ENCODE assay signal across 11 mouse cellular contexts in genomic region chr11:16258300-16258699, GRCm38 (mm10). TPM values are rescaled to one million over a fixed set of nuclear protein-coding genes. Genes with fewer than 3 reads are reported as not detected.
A peak's percentile ranks its signal among the peaks of the same experiment; 100 is the strongest.
DNase-seq lines count a peak whose midpoint lies in the region; ATAC-seq and TF ChIP-seq lines count a peak whose summit lies in the region.
"Had no signal": no experiment of that assay in that cellular context is flagged by ENCODE, and none has a peak within 500 bp of the region (broad histone marks: within the 10 kb centered on the region; RNA-seq: fewer than 3 reads in every experiment).

No protein-coding gene starts in this region.

- H3K27me3 ChIP-seq in stomach, embryonic 14.5 days (ENCODE audit: control insufficient read depth, insufficient read depth, low read length), result peaks cover 23% of the 10 kb centered on the region
- 0 out of 2 replicates have a peak, but pooled peaks cover 6% of the 10 kb centered on the region for H3K27me3 ChIP-seq in stomach, postnatal 0 days (ENCODE audit: control insufficient read depth, insufficient read depth, low read length)
- no peaks in the 10 kb centered on the region for H3K27me3 ChIP-seq in hindbrain, embryonic 16.5 days (replicated peaks; ENCODE audit: control insufficient read depth, insufficient read depth, low read length)
- H3K27me3 ChIP-seq in kidney, embryonic 15.5 days, result peaks cover 44% of the 10 kb centered on the region

- no peak for TF ChIP-seq CTCF in stomach, postnatal 0 days (IDR thresholded peaks at IDR 0.05; ENCODE audit: low read depth)

- WGBS in stomach, embryonic 14.5 days, result 35% methylated on average over 1 of the region's 1 CpGs
- WGBS in stomach, postnatal 0 days, result 57% methylated on average over 1 of the region's 1 CpGs
- 24% methylated on average over 1 of the region's 1 CpGs for WGBS in hindbrain, embryonic 16.5 days
- WGBS in kidney, embryonic 15.5 days, result 43% methylated on average over 1 of the region's 1 CpGs

- peak overlapping the region; percentile 44; the same call in 1 of the 2 replicates for H3K4me3 ChIP-seq in stomach, embryonic 14.5 days (ENCODE audit: low read depth, low read length)
- H3K4me3 ChIP-seq in stomach, postnatal 0 days (ENCODE audit: low read depth, low read length), result no peak overlapping the region
- peak overlapping the region; percentile 74 for H3K4me3 ChIP-seq in hindbrain, embryonic 16.5 days (ENCODE audit: low read length)
- H3K4me3 ChIP-seq in kidney, embryonic 15.5 days (replicated peaks), result no peak overlapping the region

- no peak for DNase-seq in stomach, postnatal 0 days (ENCODE audit: low spot score)
- peak; percentile 14 for DNase-seq in neural tube, embryonic 10.5 days (ENCODE audit: extremely low spot score, low spot score)
- DNase-seq in heart, postnatal 10 days, result no peak
- DNase-seq in testis, postnatal 10 days (ENCODE audit: low spot score), result no peak
- no peak for DNase-seq in kidney, postnatal 10 days

- no peak for TF ChIP-seq EP300 in stomach, postnatal 0 days (optimal IDR thresholded peaks at IDR 0.05)

- no peaks in the 10 kb centered on the region for H3K4me1 ChIP-seq in stomach, embryonic 14.5 days (ENCODE audit: control insufficient read depth, insufficient read depth, low read length)
- H3K4me1 ChIP-seq in stomach, postnatal 0 days (replicated peaks; ENCODE audit: control insufficient read depth, insufficient read depth), result peaks cover 4% of the 10 kb centered on the region; the same call in 1 of the 2 replicates
- no peaks in the 10 kb centered on the region for H3K4me1 ChIP-seq in hindbrain, embryonic 16.5 days (ENCODE audit: control insufficient read depth, insufficient read depth, low read depth, low read length)
- peaks cover 24% of the 10 kb centered on the region for H3K4me1 ChIP-seq in kidney, embryonic 15.5 days

- intact Hi-C loops in heart, postnatal 10 days (cut with DNase I), result no loop called here

- no peaks in the 10 kb centered on the region for H3K9me3 ChIP-seq in stomach, embryonic 14.5 days (ENCODE audit: control insufficient read depth, low read depth, low read length)
- no peaks in the 10 kb centered on the region for H3K9me3 ChIP-seq in stomach, postnatal 0 days (ENCODE audit: control insufficient read depth, low read length)
- H3K9me3 ChIP-seq in hindbrain, embryonic 16.5 days (ENCODE audit: control insufficient read depth, low read length), result no peaks in the 10 kb centered on the region
- H3K9me3 ChIP-seq in kidney, embryonic 15.5 days (replicated peaks), result no peaks in the 10 kb centered on the region

- no peak overlapping the region for H3K9ac ChIP-seq in stomach, embryonic 14.5 days (replicated peaks; ENCODE audit: low read depth, low read length)
- H3K9ac ChIP-seq in stomach, postnatal 0 days (ENCODE audit: low read length), result no peak overlapping the region
- peak overlapping the region; percentile 80 for H3K9ac ChIP-seq in hindbrain, embryonic 16.5 days (ENCODE audit: low read depth, low read length)
- no peak overlapping the region for H3K9ac ChIP-seq in kidney, embryonic 15.5 days

- H3K36me3 ChIP-seq in stomach, embryonic 14.5 days (ENCODE audit: control insufficient read depth, insufficient read depth, low read length), result no peaks in the 10 kb centered on the region
- no peaks in the 10 kb centered on the region for H3K36me3 ChIP-seq in stomach, postnatal 0 days (ENCODE audit: control insufficient read depth, insufficient read depth, low read length)
- no peaks in the 10 kb centered on the region for H3K36me3 ChIP-seq in hindbrain, embryonic 16.5 days (ENCODE audit: control insufficient read depth, insufficient read depth, low read length)
- no peaks in the 10 kb centered on the region for H3K36me3 ChIP-seq in kidney, embryonic 15.5 days

- ATAC-seq in stomach, embryonic 14.5 days (ENCODE audit: insufficient number of reproducible peaks, insufficient read depth, low FRiP score, low read depth), result no peak
- ATAC-seq in stomach, postnatal 0 days (ENCODE audit: low FRiP score, low TSS enrichment), result no peak
- ATAC-seq in hindbrain, embryonic 16.5 days, result no peak
- ATAC-seq in kidney, embryonic 15.5 days (replicated peaks; ENCODE audit: low FRiP score), result no peak

- no peak overlapping the region for H3K27ac ChIP-seq in stomach, embryonic 14.5 days (ENCODE audit: low read length)
- no peak overlapping the region for H3K27ac ChIP-seq in stomach, postnatal 0 days (replicated peaks)
- peak overlapping the region; percentile 89 for H3K27ac ChIP-seq in hindbrain, embryonic 16.5 days (ENCODE audit: low read depth, low read length)
- H3K27ac ChIP-seq in kidney, embryonic 15.5 days, result no peak overlapping the region

- peak overlapping the region; percentile 87; the same call in 1 of the 2 replicates for H3K4me2 ChIP-seq in stomach, embryonic 14.5 days (replicated peaks; ENCODE audit: low read depth, low read length)
- no peak overlapping the region for H3K4me2 ChIP-seq in stomach, postnatal 0 days (replicated peaks; ENCODE audit: low read depth)
- peak overlapping the region; percentile 76 for H3K4me2 ChIP-seq in hindbrain, embryonic 16.5 days (ENCODE audit: low read length)
- no peak overlapping the region for H3K4me2 ChIP-seq in kidney, embryonic 15.5 days

RNA-seq across cellular contexts. Expression of gene Vstm2a, which starts 0.8 kb away (rescaled TPM):
- 1.7 and 2.4 TPM in 2 replicates for polyA plus RNA-seq in stomach, embryonic 14.5 days (2014; fragmentation: Nextera tagmentation; extraction: Ambion mirVana)
- 0.72 and 0.92 TPM in 2 replicates for polyA plus RNA-seq in stomach, postnatal 0 days (2015; fragmentation: Nextera tagmentation; extraction: Ambion mirVana)
- 91.1 and 94.9 TPM in 2 replicates for polyA plus RNA-seq in hindbrain, embryonic 16.5 days (2015; fragmentation: Nextera tagmentation; extraction: Ambion mirVana)
- total RNA-seq in heart, postnatal 10 days (2021), result not detected
- 0.35 and 0.68 TPM in 2 replicates for polyA plus RNA-seq in kidney, embryonic 15.5 days (2015; fragmentation: Nextera tagmentation; extraction: Ambion mirVana)
- total RNA-seq: megakaryocyte, adult 5-6 weeks had no signal
- polyA plus RNA-seq: adrenal gland, adult 2 months; spleen, adult 2 months had no signal

Comparison
In these comparisons a context has a peak if more than half of its experiments do, and no peak if none do; other contexts are left out.
1. H3K4me2 ChIP-seq: peak in stomach, embryonic 14.5 days (single experiment) and hindbrain, embryonic 16.5 days (single experiment); none in stomach, postnatal 0 days (single experiment) and kidney, embryonic 15.5 days (single experiment).
2. H3K4me3 ChIP-seq: peak in stomach, embryonic 14.5 days (single experiment) and hindbrain, embryonic 16.5 days (single experiment); none in stomach, postnatal 0 days (single experiment) and kidney, embryonic 15.5 days (single experiment).
3. RNA of gene Vstm2a, which starts 0.8 kb away (polyA plus RNA-seq): 91.1 to 94.9 TPM in hindbrain, embryonic 16.5 days; 1.7 to 2.4 TPM in stomach, embryonic 14.5 days, 0.72 to 0.92 TPM in stomach, postnatal 0 days and 0.35 to 0.68 TPM in kidney, embryonic 15.5 days; every median in the first group is over 10 times any median in the second.